In the genomic region with DNA sequence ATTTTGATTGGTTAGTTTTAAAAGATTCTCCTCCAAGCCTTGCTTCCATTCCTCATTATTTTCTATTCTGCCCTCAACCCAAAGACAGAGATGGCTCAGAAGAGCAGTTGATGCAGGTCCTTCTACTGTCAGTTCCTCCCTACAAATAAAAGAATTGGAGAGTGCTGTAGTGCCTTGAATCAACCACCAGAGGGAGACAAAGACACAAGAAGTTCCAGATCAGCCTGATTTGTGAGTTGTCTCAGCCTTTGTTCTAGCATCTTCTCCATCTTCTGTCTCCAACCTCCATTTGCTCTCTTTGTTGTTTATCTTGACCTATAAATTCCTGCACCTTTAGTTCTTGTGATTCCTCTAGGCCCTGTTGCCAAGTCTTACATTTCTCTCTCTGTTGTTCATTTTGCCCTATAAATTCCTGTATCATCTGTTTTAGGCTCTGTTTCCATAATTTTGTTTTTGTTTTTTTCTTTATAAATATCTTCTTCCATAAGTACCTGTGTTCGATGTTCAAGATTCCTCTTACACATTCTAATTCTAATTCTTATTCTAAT, we compare ENCODE assay signal across 11 mouse cellular contexts. TPM values are rescaled to one million over a fixed set of nuclear protein-coding genes. Genes with fewer than 3 reads are reported as not detected.
A peak's percentile ranks its signal among the peaks of the same experiment; 100 is the strongest.
DNase-seq lines count a peak whose midpoint lies in the region; ATAC-seq and TF ChIP-seq lines count a peak whose summit lies in the region.
"Had no signal": no experiment of that assay in that cellular context is flagged by ENCODE, and none has a peak within 500 bp of the region (broad histone marks: within the 10 kb centered on the region; RNA-seq: fewer than 3 reads in every experiment).

No protein-coding gene starts in this region.

- no peaks in the 10 kb centered on the region for H3K9me3 ChIP-seq in heart, postnatal 0 days (replicated peaks; ENCODE audit: control insufficient read depth, low read length)
- H3K9me3 ChIP-seq: embryonic facial prominence, embryonic 13.5 days; liver, embryonic 15.5 days had no signal

- TF ChIP-seq CTCF in heart, postnatal 0 days (IDR thresholded peaks at IDR 0.05; ENCODE audit: low read depth), result peak; percentile 82

- no peaks in the 10 kb centered on the region for H3K27me3 ChIP-seq in heart, postnatal 0 days (ENCODE audit: control insufficient read depth, insufficient read depth, low read length)
- H3K27me3 ChIP-seq: embryonic facial prominence, embryonic 13.5 days; liver, embryonic 15.5 days had no signal

- ATAC-seq in heart, postnatal 0 days (ENCODE audit: insufficient read depth, low read depth), result no peak
- peak; percentile 70 for ATAC-seq in neutrophil, adult 5-6 weeks (ENCODE audit: extremely low read depth, insufficient number of reproducible peaks, low FRiP score, poor library complexity, severe bottlenecking)

- H3K4me3 ChIP-seq in heart, postnatal 0 days (ENCODE audit: low read depth, low read length), result no peak overlapping the region
- H3K4me3 ChIP-seq: embryonic facial prominence, embryonic 13.5 days; liver, embryonic 15.5 days had no signal

- no peak overlapping the region for H3K27ac ChIP-seq in heart, postnatal 0 days (ENCODE audit: low read depth)
- H3K27ac ChIP-seq: embryonic facial prominence, embryonic 13.5 days; liver, embryonic 15.5 days had no signal

- peak; percentile 54 for DNase-seq in heart, postnatal 0 days (ENCODE audit: low spot score)
- no peak for DNase-seq in heart, postnatal 25 days (ENCODE audit: low spot score)
- peak; percentile 57 for DNase-seq in A20 (ENCODE audit: low read depth, low spot score)
- peak; percentile 55 for DNase-seq in NIH3T3 (ENCODE audit: low read depth)
- DNase-seq in embryo, embryonic 10 days (ENCODE audit: low spot score), result peak; percentile 80
- peak; percentile 22 to 34 for DNase-seq in kidney, postnatal 4 days
- DNase-seq in gastrocnemius, adult 8-10 months (ENCODE audit: low spot score in 2 of 2), result no peak

- H3K4me2 ChIP-seq in heart, postnatal 0 days (ENCODE audit: low read depth, low read length), result no peak overlapping the region
- H3K4me2 ChIP-seq: embryonic facial prominence, embryonic 13.5 days; liver, embryonic 15.5 days had no signal

- no peaks in the 10 kb centered on the region for H3K36me3 ChIP-seq in heart, postnatal 0 days (replicated peaks; ENCODE audit: control insufficient read depth, insufficient read depth, low read length)
- H3K36me3 ChIP-seq: embryonic facial prominence, embryonic 13.5 days; liver, embryonic 15.5 days had no signal

- no peak for TF ChIP-seq EP300 in heart, postnatal 0 days (IDR thresholded peaks at IDR 0.05; ENCODE audit: low read depth)

- no peaks in the 10 kb centered on the region for H3K4me1 ChIP-seq in heart, postnatal 0 days (ENCODE audit: control insufficient read depth, insufficient read depth)
- H3K4me1 ChIP-seq: embryonic facial prominence, embryonic 13.5 days; liver, embryonic 15.5 days had no signal

- 60% methylated on average over 1 of the region's 1 CpGs for WGBS in heart, postnatal 0 days

- intact Hi-C loops in heart, postnatal 25 days (cut with DNase I), result no loop called here

- H3K9ac ChIP-seq in heart, postnatal 0 days (replicated peaks; ENCODE audit: low read depth, low read length), result no peak overlapping the region
- H3K9ac ChIP-seq: embryonic facial prominence, embryonic 13.5 days; liver, embryonic 15.5 days had no signal

RNA-seq across cellular contexts. Expression of gene Ins2, which starts 6.2 kb away (rescaled TPM):
- total RNA-seq in heart, postnatal 0 days (2014; rRNA removed; ENCODE audit: low replicate concordance), result not detected in 2 replicates
- 0.85 TPM in 1 of 2 replicates, not detected in the other for polyA plus RNA-seq in heart, postnatal 0 days (2015; fragmentation: Nextera tagmentation; extraction: Ambion mirVana)
- total RNA-seq in heart, postnatal 25 days (2021), result not detected
- not detected in 2 replicates for total RNA-seq in neutrophil, adult 5-6 weeks (2017)
- total RNA-seq in gastrocnemius, adult 8-10 months (2022), result not detected
- polyA plus RNA-seq: embryonic facial prominence, embryonic 13.5 days; stomach, embryonic 14.5 days had no signal

Comparison
In these comparisons a context has a peak if more than half of its experiments do, and no peak if none do; other contexts are left out.
1. DNase-seq: peak in heart, postnatal 0 days (single experiment), A20 (single experiment), NIH3T3 (single experiment), embryo, embryonic 10 days (single experiment) and kidney, postnatal 4 days (2 of 2); none in heart, postnatal 25 days (single experiment) and gastrocnemius, adult 8-10 months (0 of 2).